Mouse (Mus musculus) urinary bladder, postnatal 25 days (tissue): Measurements from ENCODE around the gene Acsf2.

Experiments
- DNase-seq: peaks from one replicate; pipeline ENCODE4 v3.0.0; 2022; ENCODE audit warnings: low spot score

The Acsf2 gene

DNA sequence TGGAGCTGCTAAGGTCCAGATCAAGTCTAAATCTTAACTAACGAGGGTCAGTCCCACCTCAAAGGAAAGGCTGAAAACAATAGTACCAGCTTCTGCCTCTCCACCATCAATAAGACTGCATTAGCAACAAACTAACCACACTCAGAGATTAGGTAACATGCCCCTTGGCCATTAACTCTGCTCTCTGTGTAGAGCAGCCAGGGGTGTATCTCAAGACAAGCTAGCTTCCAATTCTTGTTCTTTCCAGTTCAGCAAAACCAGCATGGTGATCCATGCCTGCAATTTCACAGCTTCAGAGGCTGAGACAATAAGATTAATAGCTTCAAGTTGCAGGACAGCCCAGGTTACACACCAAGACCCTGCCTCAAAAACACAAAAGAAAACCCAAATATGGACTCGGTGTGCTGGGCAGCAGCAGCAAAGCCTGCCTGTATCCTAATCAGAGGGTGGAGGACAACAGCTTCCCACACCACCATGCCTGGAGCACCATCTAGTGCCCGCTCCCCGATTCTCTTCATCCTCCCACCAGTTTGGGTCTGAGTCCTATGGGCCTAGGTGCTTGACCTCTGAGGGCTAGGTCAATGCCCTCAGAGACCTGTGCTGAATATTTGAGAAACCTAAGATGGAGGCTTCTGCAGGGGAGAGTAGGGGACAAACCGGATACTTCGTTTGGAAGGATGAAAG is 3.1 kb downstream of the Acsf2 start:
- DNase-seq: no peak

- no peak for DNase-seq
Observed at GRCm38 (mm10) chr11:94597319-94597718, 4.4 kb downstream of the Acsf2 start.

- no peak for DNase-seq
Observed at GRCm38 (mm10) chr11:94596311-94596852, 5.3 kb downstream of the Acsf2 start.

GRCm38 (mm10) chr11:94587511-94587910 is 14.2 kb downstream of the Acsf2 start:
- DNase-seq: no peak

DNA sequence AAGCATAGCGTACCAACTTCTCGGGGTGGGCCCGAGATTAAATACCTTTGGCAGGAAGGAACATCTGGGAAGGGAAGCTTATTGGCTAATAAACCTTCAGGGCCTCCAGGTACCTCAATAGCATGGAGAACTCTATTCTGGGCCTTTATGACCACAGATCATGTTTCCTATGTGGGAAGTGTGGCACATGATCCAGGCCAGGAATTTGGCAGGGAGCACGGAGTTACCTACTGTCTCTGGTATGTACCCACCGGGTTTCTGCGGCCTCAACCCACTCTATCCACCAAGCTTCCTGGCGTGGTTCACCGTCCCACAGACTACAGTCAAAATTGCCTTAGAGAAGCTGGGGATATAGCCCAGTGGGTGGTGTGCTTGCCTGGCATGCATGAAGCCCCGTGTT is 16.6 kb downstream of the Acsf2 start:
- DNase-seq: no peak

- DNase-seq: no peak
Observed at GRCm38 (mm10) chr11:94580111-94580740, 21.4 kb downstream of the Acsf2 start.

DNA sequence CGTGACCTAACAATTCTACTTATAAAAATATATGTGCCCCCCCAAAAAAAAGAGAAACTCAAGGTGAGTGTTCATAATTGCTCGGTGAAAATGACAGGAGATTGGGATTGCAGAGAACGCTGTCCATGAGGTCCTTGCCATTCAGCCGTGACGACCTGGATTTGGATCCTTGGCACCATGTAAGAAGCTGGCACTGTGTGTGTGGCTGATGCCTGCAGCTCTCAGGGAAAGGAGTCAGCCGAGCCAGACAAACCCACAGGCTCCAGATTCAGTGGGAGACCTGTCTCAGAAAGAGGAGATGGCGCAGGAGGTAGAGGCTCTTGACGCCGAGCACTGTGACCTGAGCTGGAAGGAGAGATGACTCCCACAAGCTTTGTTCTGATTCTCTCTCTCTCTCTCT is 25.3 kb downstream of the Acsf2 start:
- no peak for DNase-seq

DNA sequence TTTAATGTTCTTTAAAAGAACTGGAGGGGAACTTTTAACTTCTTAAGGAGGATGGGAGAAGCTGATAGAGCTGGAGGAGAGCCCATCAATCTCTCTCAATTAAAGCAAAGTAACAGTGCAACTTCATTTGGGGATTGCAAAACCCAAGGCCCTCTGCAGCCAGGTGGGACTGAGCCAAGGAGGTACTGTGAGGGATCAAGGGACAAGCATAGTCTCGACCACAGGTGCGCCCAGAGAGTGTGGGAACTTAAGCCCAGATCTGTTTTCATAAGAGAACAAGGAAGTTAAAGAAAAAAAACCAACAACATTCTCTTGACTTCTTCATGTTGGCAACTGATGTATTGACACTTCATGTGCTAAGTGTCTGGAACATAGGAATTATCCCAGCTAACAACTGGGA is 26.6 kb downstream of the Acsf2 start:
- no peak for DNase-seq

- DNase-seq: no peak
Observed at GRCm38 (mm10) chr11:94574560-94574959, 27.1 kb downstream of the Acsf2 start.

- DNase-seq: no peak
Observed at GRCm38 (mm10) chr11:94571850-94572249, 29.8 kb downstream of the Acsf2 start.

GRCm38 (mm10) chr11:94570612-94571011 is 31.1 kb downstream of the Acsf2 start:
- DNase-seq: no peak

DNA sequence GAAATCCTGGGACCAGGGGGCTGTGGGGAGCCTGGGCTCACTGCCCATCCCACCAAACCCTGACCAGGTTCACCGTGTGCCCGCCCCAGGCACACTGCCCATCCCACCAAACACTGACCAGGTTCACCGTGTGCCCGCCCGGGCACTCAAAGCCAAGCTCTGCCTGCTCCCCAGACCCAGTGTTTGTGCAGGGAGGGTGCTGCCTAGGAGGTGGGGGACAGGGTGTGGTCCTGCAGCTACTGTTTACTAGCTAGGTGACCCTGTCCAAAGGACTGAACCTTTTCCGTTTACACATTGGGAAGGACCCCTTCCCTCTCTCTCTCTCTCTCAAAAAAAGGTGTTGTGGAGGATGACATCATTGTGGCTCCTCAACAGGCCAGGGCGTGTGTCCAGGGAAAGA is 34.3 kb downstream of the Acsf2 start:
- DNase-seq: no peak

DNA sequence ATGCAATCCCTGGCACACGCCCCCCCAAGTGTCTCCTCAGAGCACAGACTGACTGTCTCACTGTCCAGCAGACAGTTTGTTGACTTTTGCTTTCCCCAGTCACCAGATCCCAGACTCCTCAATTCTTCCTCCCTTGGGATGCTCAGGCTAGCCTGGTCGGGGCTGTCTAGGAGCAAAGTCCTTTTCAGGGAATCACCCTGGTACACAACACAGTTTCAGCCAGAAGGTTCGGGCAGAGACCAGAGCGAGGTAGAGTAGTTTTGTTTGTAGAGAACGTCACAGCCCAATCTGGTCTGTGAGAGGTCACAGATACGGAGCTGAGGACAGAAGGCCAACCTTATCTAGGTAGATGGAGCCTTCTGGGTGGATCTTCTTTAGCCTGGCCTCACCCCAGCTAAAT is 35.1 kb downstream of the Acsf2 start:
- DNase-seq: no peak

- peak; percentile 34 for DNase-seq
Observed at GRCm38 (mm10) chr11:94565151-94565479, 36.6 kb downstream of the Acsf2 start.

DNA sequence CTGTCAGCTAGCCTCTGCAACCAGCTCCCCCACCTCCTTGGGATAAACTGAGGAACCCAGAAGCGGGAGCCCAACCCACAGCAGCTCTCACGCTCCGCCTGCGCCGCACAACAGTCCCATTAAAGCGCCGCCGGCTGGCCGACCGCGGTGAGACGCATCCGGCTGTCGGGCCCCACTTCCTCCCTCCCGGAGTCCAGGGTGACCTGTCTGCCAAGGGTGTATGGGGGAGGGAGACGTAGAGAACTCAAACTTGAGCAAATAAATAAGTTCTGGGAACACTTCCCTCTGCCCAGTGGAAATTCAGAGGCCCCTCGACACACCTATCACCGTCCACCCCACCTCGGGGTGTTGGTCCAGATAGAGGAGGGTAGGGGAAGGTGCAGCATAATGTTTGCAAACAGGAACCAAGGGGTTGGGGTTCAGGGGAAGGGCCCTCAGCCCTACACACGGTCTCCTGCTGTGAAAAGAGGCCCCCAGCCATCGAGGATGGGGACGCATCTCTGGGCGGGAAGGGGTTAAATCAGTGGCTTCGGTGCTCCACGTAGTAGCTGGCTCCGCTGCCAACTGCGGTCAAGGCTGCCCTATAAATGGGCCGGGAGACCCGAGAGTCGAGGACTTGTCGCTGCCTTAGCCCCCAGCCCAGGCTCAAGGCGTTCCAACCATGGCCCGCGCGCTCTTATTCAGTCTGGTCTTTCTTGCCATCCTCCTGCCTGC is 37.1 kb downstream of the Acsf2 start, which contains the start of gene Chad:
Gene Chad (plus strand): TSS at position 611 of the 714 bp plus-strand sequence.
- peak; percentile 39 for DNase-seq

- DNase-seq: no peak
Observed at GRCm38 (mm10) chr11:94563821-94564220, 37.9 kb downstream of the Acsf2 start.

- DNase-seq: no peak
Observed at GRCm38 (mm10) chr11:94563383-94563782, 38.3 kb downstream of the Acsf2 start.

DNA sequence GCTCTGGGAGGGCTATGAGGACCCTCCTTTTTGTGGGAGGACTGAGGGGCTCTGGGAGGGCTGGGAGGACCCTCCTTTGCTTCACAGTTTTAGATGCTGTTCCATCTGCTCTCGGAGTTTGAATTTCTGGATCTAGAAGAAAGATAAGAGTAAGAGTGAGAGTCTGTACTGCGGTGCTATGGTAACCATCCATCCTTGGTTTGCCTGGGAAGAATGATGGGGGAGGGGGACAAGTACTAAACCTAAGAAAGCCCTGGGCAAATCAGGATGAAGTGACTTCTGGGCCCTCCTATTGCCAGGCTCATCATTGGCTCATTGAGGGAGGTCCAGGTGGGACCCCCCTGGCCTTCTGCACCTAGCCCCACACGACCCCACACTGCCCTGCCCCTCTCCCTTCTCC is 43.4 kb downstream of the Acsf2 start:
- DNase-seq: no peak

GRCm38 (mm10) chr11:94550442-94550744 is 51.3 kb downstream of the Acsf2 start:
- no peak for DNase-seq

GRCm38 (mm10) chr11:94549691-94550441 is 51.8 kb downstream of the Acsf2 start:
- no peak for DNase-seq

GRCm38 (mm10) chr11:94548888-94549690 is 52.6 kb downstream of the Acsf2 start, which contains the start of gene Rsad1:
Gene Rsad1, minus strand, starts transcription at chr11:94549255.
- peak; percentile 96 for DNase-seq
